Mouse (Mus musculus) heart, adult 18-20 months (tissue): ENCODE measurements around the gene Daam1. TPM values are rescaled to one million over a fixed set of nuclear protein-coding genes. Genes with fewer than 3 reads are reported as not detected.

Experiments
- DNase-seq, 2 experiments: peaks; one replicate each; pipeline ENCODE4 v3.0.0; 2021 to 2022; ENCODE audit warnings: mixed read lengths in 1 of 2
- total RNA-seq, 2 experiments: library from RNA; stranded (reverse); gene quantifications; 2 replicates each; pipeline ENCODE4 v1.2.3; 2021

Gene Daam1
- total RNA-seq, 2 experiments from 2014 or later = 61.3 to 70.5 TPM

DNA sequence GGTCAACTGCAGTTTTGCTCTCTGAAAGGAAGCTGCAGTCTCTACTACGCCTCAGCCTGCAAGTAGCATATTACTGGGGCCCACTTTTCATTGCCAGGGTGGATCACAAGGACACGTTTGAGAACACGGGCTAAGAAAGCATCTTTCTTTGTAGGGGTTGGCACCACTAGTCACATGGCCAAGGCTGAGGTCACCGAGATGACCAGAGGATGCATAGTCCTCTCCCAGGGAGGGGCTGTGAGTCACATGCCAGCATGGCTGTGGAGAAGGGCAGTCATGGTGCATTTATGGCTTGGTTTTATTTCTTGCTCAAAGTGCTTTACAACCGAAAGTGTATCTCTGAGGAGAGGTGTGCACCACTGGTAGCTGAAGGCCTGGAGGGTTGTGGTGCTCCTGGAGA, 67.4 kb downstream of the Daam1 start:
- DNase-seq = no peak

DNA sequence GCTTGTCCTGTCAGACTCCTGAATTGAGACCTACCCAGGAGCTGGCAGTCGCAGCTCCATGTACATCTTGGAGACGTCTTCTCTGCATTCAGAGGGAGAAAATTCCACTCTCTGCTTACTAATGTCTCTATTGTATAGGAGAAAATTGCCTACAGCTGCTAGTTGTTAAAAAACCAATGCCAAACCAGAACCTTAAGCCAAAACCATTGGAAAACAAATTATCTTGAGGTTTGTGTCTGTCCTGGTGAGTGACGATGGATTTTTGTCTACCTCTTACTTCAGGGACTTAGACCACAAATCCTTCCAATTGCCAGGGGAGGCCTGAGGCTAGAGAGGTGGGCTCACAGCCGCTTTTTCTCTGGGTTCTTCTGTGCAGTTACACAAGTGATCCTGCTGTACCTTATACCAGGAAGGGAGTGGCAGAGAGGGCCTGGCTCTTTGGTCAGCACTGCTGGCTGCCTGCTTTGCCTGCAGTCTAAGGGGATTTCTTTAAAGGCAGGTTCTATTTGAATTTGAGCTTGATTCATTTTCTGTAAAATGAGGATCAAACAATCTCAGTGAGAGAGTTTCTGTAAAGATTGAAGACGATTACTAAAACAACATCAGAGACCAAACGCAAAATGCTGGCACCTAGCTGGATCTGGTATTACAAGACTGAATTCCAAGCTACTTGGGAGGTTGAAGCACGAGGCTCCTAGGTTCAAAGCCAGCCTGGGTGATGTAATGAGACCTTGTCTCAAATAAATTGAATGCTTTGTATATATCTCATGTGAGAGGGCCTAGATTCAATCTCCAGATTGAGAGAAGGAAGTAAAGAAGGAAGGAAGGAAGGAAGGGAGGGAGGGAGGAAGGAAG, 68.0 kb downstream of the Daam1 start:
- DNase-seq = no peak

DNA sequence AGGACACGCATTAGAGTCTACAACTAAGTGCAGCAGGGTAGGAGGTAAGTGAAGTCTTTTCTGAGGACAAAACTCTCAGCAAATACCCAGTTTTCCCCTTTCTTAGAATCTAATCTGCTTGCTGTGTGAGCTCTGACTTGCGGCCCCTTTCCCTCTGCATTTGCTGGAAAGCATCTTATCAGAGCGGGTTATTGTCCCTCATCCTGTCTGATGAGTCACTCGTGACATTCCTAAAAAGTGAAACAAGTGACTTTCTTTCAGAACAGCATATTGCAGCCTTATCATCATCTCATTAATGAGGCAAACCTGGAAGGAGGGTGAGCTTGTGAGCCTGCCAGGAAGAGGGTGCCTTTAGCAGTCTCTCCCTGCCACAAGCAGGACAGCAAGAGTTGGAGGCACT, 68.7 kb downstream of the Daam1 start:
- no peak for DNase-seq

DNA sequence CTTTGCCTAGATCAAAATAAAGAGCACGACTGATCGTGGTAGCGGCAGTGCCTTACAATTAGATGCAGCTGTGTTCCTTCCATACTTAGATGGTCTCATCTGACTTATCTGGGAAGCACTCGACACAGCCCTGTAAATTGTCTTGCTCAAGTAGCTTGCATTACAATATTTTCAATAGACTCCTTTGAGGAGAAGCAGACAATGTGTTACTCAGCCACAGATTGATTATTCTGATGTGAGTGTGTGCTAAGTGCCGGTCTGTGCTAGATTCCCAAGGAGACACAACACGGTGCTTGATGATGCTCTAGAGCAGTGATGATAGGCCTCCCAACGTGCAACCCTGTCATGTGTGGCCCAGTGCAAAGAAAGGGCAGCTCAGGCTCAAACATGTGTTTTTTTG, 70.3 kb downstream of the Daam1 start:
- no peak for DNase-seq

DNA sequence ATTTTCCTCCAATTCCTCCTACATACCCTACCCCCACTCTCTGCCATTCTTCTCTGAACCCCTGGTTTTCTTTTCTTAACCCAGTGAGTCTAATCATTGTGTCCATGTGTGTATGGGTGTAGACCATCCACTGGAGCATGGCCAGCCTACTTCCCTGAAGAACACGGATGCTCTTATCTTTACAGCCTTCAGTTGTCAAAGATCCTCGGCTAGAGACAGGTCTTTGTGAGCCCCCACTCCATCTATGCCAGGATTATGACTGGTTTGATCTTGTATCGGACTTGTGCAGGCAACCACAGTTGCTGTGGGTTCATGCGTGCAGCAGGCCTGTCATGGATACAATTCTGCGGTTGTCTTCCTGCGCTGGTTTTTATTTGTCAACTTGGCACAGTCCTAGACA, 71.0 kb downstream of the Daam1 start:
- no peak for DNase-seq

DNA sequence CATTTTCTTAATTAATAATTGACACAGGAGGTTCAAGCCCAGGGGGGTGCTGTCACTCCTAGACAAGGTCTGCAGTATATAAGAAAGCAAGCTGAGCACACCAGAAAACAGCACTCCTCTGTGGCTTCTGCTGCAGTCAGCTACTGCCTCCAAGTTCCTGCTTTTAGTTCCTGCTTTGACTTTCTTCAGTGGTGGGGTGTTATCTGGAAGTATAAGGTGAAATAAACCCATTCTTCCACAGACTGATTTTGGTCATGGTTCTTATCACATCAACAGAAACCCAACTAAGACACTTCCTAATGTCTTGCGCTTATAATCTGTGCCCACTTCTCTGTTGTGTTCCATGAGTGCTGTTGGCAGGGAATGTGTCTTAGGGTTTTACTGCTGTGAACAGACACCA, 71.4 kb downstream of the Daam1 start:
- DNase-seq = no peak

DNA sequence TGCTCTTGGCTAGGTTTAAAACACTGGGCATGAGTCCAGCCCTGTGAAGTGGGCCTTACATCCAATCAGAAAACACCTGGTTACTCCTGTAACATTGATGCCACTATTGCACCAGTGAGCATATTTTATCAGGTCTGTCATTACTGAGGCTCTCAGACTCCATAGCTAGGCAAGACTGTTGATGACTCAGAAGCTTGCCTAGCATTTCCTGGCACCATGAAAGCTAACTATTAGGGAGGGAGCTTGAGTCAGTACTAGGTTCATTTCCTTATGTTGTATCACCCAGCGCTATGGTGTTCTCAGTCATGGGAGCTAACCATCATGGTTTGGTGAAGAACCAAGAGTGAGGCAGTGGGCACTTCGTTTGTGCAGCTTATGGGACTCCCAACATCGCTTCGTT, 72.3 kb downstream of the Daam1 start:
- no peak for DNase-seq

DNA sequence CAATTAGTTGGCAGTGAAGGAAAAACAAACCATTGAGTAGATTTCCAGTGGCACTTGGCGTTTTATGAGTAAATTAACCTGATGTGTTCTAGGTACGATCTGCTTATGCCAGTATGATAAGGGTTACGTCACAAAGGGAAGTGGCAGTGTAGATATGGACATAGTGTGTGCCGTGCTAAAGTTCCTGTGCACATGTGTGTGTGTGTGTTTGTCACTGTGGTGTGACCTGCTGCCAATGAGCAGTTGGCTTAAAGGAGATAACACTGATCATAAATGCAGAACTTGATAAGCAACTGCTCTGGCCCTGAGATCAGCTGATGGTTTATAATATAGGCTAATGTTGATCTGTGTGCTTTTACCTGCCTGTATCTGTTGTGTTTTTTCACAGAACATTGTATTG, 73.4 kb downstream of the Daam1 start:
- no peak for DNase-seq

DNA sequence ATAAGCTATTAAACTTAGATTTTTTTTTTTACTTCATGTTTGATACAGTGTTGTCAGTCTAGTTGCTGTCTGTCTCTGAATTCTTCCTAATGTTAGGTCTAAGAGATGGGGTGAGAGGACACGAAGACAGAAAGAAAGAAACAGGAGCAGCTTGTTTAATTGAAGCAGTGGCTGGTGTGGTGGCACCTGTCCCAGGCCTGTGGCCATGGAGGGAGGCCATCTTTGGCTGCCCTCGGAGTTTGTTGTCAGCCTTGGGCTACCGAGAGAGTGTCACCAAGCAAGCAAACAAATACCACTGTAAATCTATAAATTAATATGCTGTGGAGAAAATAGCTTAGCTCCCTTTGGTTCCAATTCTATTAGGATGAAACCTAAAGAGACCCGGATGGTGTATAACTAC, 74.0 kb downstream of the Daam1 start:
- no peak for DNase-seq

DNA sequence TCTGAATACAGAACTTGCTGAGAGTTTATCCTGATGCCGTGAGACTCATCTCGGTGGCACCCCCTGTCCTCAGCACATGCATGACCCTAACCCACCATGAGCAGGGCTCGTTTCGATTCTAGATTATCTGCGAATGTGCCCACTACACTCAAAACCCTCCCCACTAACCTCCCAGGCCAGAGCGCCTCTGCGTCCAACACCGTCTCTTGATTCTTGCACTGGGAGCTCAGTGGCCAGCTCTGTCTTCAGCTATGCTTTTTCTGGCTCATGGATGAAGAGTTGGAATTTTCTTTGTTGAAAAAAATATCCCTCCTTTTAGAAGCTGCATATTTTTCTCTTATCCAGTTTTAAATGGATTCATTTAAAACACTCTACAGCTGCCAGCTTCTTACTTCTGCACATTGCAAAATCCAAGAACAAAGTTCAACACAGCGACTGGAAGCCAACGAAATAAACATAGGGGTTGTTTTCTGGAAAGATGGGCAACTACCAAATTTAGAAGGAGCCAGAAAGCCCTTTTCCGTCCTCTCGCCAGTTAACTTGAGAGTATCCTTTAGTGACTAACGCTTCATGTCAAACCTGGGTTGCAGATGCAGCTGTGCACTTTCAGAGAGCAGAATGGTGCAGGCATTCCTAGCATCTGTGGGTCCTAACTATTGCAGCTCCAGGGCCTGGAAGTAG, 74.9 kb downstream of the Daam1 start:
- peak; percentile 55 to 64 for DNase-seq

DNA sequence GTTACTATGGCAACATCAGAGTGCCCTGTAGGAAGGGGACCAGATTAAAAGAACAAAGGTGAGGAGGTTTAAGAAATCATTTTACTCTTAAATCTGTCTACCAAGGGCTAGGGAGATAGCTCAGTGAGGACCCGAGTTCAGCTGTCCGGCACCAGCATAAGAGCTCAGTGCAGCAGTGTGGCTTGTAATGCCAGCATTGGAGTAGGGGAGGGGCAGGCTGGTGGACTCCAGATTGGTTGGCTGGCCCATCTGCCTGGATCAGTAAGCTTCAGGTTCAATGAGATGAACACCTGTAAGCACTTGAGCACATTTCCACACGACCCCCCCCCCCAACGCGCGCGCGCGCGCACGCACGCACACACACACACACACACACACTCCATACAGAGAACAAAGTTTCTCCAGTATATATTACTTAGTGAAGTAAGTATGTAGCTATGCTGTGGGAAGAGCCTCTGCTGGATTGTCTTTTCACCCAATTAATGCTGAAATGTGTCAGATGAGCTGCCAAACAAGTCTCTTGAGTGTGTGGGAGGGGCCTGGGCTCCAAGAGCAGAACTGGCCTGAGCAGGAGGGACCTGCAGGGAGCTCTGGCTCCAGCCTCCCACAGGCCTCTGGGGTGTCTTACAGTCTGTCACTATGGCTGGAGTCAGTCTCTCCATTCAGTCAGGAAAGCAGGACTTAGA, 75.8 kb downstream of the Daam1 start:
- peak in 1 of 2 experiments; percentile 61 for DNase-seq

DNA sequence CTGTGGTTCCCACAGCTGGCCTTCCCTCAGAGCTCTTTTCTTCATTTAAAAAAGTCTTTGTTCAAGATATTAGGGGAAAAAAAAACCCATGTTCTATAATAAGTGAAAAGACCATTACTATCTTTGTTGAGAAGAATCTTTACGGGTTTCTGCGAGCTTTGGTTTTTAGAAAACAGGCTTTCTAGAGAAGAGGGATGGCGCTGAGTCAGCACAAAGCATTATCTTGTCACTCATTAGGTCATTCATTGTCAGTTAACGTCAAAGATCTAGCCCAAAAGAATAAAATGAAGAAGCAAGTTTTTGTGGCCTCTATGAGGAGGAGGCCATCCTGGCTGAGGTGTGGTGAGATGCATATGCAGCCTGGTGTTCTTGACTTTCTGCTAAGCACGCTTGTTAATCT, 78.1 kb downstream of the Daam1 start:
- no peak for DNase-seq

DNA sequence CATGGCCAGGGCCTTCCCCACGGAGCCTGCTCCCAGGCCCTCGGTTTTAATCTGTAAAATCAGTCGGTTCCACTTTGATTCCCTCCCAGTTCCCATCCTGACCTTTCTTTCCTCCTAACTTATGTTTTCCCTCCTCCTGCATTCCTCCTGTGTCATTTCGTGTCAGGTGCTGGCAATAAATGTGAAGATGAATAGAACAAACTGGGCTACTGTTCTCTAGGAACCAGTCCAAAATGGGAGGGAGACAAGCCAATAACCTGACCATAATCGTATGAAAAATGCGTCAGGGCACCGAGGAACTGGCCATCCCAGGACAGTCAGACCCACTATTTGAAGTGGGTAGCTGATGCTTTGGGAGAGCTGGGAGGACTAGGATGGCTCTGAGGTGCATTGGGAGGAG, 79.4 kb downstream of the Daam1 start:
- DNase-seq = no peak

DNA sequence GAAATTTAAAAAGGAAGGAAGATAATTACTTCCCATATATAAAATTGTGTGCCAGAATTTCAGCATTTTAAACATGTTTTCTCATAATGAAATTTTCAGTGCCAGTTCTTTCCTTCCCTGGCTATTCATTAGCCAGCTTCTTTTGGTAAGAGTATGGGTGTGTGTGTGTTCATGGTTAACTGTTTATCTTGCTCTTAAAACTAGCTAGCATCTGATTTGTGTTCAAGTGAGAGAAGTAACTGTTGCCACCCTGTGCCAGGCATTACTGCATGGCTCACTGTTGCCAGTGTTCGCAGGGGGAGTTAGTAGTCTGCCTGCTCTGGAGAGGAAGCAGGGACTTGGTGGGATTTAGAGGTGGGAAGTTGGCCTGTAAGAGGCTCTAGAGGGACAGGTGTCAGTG, 81.4 kb downstream of the Daam1 start:
- no peak for DNase-seq

DNA sequence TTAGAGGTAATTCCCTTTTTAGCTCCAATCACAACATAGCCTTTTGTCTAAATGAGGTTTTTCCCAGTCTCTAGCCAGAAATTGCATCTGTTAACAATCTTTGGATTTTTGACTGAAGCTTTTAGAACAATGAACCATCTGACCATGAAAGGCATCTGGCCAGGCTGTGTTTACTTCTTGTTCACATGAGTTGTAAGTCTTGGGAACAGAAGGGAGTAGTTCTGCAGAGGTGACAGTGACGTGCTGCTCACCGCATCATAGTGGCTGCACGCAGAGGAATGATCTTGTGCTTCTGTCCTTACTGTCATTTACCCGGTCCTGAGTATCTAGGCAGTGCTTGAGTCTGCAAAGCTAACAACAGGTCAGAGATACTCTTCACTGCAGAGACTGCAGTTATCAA, 88.3 kb downstream of the Daam1 start:
- DNase-seq = no peak

DNA sequence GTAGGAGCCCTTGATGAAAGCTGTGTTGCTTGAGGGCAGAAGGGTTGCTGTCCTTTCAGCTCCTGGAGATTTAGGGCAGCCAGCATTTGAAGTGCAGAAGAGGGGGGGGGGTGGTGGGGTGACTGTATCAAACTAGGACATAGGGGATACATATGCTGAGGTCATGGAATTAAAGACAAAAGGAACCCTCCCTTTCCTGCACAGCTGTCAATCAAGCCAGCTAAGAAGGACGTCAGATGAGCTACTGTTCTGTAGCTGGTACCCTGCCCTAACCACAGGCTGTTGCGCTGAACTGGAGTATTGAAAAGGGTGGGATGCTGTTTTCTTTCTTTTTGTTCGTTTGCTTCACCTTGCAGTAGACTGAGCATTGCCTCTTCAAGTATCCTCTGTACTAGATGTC, 89.1 kb downstream of the Daam1 start:
- DNase-seq = no peak

DNA sequence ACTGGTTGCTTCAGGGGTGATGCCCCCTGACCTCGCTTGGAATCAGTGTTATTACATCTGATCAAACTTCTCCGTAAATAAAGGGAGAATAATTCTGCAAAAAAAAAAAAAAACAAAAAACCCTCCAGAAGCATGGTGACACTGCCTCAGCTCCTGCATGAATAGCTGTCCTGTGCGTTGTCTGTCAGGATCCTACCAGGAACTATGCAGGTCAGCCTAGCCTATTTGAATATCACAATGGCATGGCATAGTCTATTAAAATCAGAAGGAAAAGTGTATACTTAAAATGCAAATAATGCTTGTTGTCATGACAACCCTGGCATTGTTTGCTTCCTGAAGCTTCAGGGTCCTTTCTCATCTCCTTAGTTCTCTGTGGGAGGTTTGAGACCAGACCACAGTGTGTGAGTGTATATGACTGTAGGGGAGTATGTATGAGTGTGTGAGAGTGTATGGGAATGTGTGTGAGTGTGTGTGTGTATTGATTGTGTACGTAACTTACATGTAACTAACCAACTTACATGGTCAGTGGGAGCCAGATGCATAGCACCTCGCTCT, 92.0 kb downstream of the Daam1 start:
- no peak for DNase-seq

DNA sequence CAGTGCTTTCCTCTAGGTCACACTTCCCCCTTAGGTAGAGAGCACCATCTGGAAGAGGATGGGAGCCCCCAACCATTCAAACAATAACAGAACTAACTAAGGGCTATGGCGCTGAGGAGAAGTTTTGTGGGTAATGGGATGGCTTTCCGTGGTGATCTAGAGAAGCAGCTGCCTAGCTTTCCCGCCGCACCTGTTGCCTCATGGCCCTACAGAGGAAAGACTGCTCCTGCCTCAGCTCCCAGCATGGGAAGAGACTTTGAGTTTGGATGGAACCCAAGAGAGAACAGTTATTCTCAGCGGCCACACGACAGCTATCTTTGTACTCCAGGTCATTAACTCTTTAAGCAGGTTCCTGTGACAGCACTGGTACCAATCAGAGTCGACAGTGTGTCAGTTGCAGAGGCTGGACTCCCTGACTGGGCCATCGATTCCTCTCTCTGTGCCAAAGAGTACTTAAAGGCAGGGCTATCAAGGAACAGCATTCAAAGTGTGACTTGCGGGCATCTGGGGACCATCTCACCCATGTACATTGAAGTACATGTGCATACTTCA, 94.2 kb downstream of the Daam1 start:
- DNase-seq = no peak

DNA sequence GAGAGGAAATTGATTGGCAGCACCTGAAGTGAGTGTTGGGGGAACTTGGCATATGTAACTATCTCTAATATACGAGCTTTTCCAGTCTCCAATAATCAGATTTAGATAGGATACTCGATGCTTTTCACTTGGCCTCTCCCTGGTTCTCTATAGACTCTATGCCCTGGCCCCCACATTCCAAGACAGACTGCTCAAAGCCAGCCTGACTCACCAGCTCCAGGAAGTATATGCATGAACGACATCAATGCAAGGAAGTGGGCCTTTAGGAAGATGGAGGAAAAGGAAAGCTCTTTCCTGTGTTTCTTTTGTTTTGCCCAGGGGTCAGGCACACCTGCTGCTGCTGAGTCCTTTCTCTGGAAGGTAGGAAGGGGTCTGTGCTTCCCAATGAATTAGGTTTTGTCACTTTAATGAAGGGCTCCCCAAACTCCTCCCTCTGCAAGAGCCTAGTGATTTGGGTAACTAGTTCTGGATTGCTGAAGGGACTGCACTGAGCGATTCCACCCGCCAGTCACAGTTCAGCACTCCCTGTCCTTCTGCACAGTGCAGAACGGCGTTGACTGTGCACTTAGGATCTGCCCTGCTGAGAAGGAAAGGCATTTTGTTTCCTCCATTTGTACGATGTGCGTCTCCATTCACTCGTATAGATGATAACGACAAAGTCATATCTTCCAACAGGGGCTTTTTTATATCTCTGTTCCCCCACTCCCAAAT, 95.3 kb downstream of the Daam1 start:
- DNase-seq = no peak

DNA sequence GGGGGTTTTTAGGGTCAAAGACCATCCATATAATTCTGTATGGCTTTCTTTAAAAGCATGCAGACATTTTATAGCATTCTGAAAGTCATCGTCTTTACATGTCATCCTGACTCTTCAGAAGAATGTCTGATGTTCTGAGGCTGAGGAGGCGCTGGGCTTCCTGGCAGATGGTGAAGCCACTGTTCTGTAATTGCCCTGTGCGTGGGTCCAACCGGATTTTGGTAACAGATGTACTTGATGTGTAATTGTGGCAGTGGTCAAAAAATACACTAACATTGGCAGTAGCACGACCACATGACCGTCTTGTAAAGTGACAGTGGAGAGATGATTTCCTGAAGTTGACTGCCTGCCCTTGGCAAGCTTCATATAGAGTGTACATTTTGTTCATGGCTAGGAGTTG, 97.2 kb downstream of the Daam1 start:
- DNase-seq = no peak

DNA sequence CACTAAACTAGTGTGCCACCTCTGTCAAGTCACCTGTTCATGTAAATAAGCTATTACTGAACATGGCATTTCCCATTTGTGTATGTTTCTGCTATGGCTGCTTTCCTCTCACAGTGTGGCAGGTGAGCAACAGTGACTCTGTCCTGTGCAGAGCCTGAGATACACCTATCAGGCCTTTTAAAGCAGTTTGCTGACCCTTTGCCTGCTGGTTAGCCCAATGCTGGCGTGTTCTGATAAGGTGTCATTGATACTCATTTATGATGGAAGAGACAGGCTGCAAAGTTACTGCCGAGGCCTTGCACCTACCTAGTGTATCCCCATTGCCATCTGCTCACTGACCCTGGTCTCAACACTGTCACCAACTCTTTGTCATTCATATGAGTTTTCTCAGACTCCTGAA, 99.0 kb downstream of the Daam1 start:
- DNase-seq = no peak
